Mouse (Mus musculus) Muller cell, postnatal 12 days (primary cell): ENCODE results near the gene Fmnl2.

ENCODE experiments used
- DNase-seq: peaks from one replicate; pipeline ENCODE4 v3.0.0-alpha.2; 2015; ENCODE audit errors: inconsistent ontology term

Gene Fmnl2

DNA sequence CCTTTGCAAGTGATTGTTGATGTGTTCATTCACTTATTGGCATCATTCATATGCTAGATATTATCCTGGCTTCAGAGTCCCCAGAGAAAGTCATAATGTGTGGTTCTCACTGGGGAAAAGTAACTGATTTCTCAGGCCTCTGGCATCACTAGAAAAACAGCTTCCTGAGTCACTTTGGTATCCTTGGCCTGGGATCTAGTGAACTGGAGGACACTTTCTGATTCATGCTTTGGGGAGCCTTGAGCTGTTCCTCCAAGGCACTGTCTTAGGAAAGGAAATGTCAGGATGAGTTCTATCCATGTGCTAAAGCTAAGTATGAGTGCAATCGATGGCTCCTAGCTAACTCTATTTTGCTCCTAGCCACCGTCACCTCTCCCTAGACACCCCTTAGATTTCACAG lies 245.2 kb downstream of the Fmnl2 start:
- DNase-seq: no peak

DNA sequence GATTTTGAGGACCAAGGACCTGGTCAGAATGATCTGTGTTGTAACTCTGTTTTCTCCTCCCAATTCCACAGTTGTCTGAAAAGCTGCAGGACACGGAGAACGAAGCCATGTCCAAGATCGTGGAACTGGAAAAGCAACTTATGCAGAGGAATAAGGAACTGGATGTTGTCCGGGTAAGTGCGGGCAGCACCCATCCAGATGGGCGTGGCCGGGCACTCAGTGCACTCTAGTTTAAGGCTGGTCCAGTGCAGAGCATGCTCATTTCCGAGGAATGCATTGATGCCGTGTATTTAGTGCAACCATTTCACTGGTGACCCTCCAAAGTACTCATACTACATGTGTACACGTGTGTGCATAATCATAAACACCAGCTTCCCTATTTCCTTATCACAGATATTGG lies 247.7 kb downstream of the Fmnl2 start:
- DNase-seq: no peak

DNA sequence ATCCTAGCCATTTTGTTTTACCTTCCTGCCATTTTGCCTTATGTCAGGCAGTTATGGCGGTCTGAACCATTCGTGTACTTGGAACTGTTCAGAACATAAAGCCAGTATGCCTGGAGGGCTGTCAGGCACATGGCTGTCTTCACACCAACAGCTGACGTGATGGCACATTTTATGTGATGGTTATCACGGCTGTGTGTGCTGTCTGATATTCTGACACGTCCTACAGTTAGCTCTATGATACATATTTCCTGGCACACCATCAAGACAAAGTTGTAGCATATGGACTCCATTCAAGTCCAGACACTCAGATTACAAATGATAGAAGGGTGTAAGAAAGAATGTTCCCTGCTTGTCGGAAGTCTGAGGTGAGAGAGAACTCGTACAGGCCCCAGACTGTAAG lies 248.4 kb downstream of the Fmnl2 start:
- DNase-seq: no peak

DNA sequence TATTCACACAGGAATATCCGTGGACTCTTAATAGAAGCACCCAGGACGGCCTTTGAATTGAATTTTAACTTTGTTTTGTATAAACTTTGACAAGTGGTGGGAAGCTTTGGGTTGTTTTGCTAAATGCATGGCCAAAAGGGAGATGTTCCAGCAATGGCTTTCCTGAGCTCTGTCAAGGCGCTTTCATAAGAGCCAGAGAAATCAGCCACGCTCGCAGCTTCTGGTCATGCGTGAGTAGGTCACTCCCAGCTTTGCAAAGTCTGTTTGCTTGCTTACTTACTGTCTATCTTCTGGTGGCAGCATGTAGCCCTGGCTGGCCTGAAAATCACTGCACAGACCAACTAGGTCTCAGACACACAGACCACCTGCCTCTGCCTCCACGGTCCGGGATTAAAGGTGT lies 248.8 kb downstream of the Fmnl2 start:
- DNase-seq: no peak

DNA sequence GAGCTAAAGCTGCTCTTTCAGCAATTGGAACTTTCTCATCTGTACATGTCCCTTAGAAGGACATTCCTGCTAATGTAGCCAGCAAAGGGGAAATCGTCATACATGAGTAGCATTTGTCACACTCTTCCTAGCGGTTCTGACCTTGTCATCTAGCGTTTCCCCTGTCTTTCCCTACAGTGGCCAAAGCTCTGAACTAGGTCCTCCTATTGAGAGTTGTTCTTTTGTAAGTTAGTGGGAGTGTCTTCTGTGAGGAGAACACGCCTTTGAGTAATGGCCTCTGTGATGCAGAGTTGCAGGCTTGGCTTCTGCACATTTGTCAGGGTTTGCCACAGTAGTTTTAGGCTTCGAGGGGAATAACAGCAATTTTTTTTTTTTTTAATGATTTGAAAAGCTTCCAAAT lies 250.9 kb downstream of the Fmnl2 start:
- no peak for DNase-seq

DNA sequence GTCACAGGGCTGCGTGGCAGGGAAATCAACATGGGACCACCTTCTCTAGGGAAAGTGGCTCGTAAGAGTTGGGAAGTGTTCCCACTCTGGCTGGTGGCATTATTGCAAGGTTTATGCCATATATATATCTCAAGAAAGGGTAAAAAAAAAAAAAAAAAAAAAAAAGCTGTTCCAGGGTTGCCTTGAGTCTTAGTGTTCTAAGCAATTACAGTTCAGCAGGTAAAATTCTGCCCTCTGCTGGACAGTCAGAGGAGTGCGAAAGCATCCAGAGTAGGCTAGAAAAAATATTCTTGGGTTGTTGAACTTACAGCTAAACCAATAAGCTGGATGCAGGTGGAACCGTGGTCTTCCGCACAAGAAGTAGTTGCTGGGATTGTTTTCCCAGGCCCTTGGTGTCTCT lies 264.1 kb downstream of the Fmnl2 start:
- DNase-seq: peak; percentile 17

DNA sequence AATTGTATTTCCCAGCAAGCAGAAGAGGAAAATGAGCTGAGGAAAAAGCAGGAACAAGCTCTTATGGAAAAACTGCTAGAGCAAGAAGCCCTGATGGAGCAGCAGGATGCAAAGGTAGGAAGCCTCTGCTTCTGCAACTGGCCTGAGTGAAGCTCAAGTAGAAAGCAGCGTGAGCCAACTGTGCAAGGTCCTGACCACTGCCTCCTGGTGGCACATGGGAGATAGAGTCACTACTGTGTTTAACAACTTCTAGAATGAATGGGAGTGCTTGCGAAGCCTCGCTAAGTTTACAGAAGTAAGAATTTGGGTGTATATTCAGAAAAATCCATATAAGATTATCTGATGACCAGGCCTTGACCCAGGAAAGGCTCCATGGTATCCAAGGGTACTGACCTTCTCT lies 268.3 kb downstream of the Fmnl2 start:
- no peak for DNase-seq

DNA sequence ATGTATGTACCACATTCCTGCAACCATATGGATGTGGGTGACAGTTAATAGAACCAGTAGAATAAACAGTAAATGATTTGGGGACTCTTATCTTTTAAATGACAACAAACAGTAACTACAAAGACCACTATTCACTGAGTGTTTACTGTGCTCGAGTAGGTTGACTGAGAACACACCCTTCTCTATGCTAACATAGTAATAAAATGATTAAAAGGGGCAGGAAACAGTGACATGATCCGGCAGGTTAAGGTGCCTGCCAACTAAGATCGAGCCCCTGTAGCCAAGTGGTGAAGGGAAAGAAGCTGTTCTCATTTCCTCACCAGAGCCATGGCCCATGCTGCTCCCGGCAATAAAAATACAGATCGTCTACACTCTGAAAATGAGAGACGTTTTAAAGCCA lies 271.4 kb downstream of the Fmnl2 start:
- DNase-seq: no peak

DNA sequence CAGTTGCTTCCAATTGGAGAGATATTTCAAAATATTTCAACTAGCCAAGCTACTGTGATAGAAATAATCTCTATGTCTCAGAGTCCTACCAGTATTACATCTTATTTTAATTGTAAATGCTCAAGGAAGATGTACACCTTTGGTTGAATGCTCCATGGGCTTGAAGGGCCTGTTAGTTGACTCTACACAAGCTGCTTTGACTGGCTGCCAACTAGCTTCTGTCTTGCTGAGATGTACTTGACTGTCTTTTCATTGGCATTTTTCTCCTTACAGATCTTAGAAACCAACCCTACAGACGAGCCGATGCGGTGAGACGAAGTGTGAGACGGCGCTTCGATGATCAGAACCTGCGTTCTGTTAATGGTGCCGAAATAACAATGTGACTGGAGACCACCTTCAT lies 273.9 kb downstream of the Fmnl2 start:
- DNase-seq: no peak

DNA sequence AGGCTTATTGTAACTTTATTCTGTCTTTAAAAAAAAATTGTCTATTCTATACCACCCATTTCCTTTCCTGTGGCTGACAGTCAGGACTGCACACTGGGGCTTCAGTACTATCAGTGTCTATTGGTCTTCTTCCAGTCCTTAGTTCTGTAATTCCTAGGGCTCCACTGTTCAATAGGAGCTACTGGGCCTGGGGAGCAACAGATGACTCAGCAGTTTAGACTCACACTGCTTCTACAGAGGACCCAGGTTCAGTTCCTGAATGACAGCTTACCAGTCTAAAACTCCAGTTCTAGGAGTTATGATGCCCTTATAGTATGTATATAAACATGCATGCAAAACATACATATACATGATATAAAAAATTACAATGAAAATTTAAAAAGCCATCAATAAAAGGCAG lies 289.2 kb downstream of the Fmnl2 start:
- DNase-seq: no peak

DNA sequence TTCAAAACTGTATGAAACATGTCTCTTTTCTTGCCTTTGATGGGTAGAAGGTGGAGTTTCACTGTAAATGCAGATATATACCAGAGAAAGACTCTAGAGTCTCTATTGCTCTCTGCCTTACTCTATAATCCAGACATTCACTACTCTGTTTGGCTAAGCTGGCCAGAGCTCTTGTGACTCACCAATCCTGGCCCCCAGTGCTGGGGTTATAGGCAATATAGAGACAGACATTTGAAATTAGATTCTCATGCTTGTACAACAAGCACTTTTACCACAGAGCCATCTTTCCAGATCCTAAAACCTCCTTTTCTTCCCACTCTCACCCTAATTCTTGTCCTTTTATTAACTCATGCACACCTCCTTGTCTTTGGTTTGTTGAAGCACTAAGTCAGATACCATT lies 316.3 kb downstream of the Fmnl2 start:
- no peak for DNase-seq

DNA sequence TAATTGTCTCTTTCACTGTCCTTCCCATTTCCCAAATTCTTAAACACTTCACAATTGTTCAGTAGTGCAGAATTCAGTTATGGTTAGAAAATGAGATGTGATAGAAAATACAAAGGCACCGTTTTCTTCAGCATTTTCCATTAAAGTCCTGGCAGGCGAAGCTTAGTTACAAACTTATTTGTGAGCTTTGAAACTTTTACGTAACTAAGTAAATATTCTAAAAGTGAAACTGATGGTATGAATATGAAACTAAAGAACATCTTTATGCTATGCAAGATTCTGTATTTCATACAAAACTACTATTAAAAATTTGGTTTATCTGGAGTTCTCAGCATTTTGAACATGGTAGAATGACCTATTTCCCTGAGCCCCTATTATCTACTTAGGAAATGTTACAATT lies 321.3 kb downstream of the Fmnl2 start:
- DNase-seq: peak; percentile 55

DNA sequence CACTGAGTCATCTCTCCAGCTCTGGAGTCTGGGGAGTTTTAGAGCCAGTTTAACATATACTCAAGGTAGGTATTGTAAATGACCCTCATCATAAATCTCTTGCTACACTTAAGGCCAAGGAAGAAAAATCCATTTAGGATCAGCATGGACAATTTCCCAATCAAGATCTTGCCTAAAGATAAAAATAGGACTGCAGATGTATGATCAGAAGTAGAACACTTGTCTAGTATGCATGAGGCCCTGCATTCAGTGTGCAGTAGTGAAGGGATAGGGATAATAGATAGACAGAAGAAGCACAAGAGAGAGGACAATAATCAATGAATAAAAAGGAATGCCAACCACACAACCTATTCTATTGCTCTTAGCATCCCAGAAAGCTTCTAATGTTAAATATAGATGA lies 322.2 kb downstream of the Fmnl2 start:
- no peak for DNase-seq
